Mouse (Mus musculus): ENCODE data around the gene Fubp1. TPM values are rescaled to one million over a fixed set of nuclear protein-coding genes. Genes with fewer than 3 reads are reported as not detected.

Gene Fubp1
- polyA plus RNA-seq, 1 experiment from 2014 or later = 332 TPM

DNA sequence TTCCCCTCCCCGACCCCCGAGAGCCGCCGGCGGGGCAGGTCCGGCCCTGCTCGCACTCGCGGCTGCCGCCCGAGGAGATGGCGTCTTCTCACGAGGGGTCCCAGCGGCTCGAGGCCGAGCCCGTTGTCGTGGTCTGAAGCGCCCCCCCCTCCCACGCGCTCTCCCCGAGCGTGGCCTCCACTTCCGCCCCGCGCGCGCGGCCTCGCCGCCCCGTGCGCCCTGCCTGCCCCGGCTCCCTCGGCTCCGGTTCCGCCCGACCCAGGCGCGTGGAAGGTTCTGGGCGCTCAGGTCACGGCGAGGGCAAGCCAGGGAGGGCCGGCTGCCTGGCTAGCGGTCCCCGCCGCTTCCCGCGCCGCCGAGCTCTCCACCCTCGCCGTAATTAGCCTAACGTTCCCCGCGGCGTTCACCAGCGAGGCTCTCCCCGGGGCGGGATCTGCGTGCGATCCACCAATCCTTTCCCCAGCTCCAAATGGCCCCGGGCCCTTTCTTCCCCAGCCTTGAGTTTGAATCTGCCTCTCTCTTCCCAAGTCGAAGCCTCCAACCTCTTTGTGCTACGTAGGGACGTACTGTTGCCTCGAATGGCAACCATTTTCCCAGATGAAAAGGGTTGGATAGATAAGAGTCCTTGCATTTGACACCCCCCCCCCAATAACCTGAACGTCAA lies 638 bp downstream of the Fubp1 start:
- WGBS = under 1% methylated on average over 59 of the region's 68 CpGs
- peak overlapping the region; percentile 99 for H3K4me3 ChIP-seq (ENCODE audit: low read length)
- H3K27ac ChIP-seq (ENCODE audit: low read depth, low read length) = peak overlapping the region; percentile 99
- no peaks in the 10 kb centered on the region for H3K27me3 ChIP-seq (ENCODE audit: control insufficient read depth, insufficient read depth, low read length)
- peaks cover 12% of the 10 kb centered on the region; the same call in 1 of the 2 replicates for H3K36me3 ChIP-seq (ENCODE audit: control insufficient read depth, insufficient read depth, low read length)
- H3K9me3 ChIP-seq (ENCODE audit: control insufficient read depth, low read length) = no peaks in the 10 kb centered on the region
- peak overlapping the region; percentile 94 for H3K4me2 ChIP-seq (replicated peaks; ENCODE audit: low read depth, low read length)
- peaks cover 18% of the 10 kb centered on the region for H3K4me1 ChIP-seq (ENCODE audit: control insufficient read depth, insufficient read depth, low read length)
- peak overlapping the region; percentile 100 for H3K9ac ChIP-seq (ENCODE audit: low read depth, low read length)
- peak; percentile 62 for ATAC-seq (ENCODE audit: low FRiP score, low TSS enrichment)

DNA sequence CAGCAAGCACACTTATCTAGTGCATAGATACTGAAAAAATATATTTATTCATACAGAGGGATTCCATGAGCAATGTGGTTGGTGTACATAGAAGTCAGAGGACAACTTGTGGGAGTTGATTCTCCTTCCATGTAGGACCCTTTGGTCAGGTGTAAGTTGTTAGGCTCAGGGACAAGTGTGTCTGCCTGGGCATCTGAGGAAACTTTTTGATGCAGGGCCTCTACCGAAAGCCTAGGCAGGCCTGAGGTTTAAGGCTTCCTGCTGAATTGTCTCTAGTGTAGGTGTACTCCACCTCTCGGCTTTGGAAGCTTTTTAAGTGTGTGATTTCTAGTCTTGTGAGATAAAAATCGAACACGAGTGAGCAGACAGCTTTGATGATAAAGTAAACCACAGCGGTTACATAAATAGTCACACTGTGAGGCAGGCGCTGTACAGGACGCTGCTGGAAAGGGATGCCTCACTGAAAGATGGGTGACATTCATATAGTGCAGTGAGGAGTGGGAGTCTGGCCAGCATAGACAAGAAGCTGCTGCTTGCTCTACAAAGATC lies 1.6 kb downstream of the Fubp1 start:
- H3K9me3 ChIP-seq (ENCODE audit: control insufficient read depth, low read length) = no peaks in the 10 kb centered on the region
- H3K27ac ChIP-seq (ENCODE audit: low read depth, low read length) = no peak overlapping the region
- H3K27me3 ChIP-seq (ENCODE audit: control insufficient read depth, insufficient read depth, low read length) = no peaks in the 10 kb centered on the region
- no peak for ATAC-seq (ENCODE audit: low FRiP score, low TSS enrichment)
- WGBS = 22% methylated on average over 7 of the region's 7 CpGs
- peak overlapping the region; percentile 99 for H3K4me3 ChIP-seq (ENCODE audit: low read length)
- H3K4me1 ChIP-seq (ENCODE audit: control insufficient read depth, insufficient read depth, low read length) = peaks cover 18% of the 10 kb centered on the region
- H3K9ac ChIP-seq (ENCODE audit: low read depth, low read length) = peak overlapping the region; percentile 100
- H3K4me2 ChIP-seq (replicated peaks; ENCODE audit: low read depth, low read length) = peak overlapping the region; percentile 94
- peaks cover 19% of the 10 kb centered on the region for H3K36me3 ChIP-seq (ENCODE audit: control insufficient read depth, insufficient read depth, low read length)

DNA sequence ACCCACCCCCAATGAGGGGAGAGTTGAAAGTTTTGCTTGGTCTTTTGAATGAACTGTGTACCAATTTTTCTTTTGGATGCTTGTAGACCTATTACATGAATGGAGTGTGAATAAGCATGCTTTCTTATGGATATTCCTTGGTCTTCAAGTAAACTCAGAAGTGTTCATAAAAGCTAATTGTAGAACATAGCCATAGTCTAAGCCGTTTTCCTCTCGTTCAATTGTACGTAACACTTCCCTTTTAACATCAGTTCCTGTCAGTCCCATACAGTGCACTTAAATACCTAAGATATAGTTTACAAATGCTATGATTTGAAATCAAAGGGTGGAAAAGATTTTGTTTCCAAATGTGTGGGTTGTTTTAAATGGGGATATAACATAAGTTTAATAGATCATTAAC lies 3.2 kb downstream of the Fubp1 start:
- peaks cover 36% of the 10 kb centered on the region for H3K36me3 ChIP-seq (ENCODE audit: control insufficient read depth, insufficient read depth, low read length)
- peak overlapping the region; percentile 94 for H3K4me2 ChIP-seq (replicated peaks; ENCODE audit: low read depth, low read length)
- H3K9me3 ChIP-seq (ENCODE audit: control insufficient read depth, low read length) = no peaks in the 10 kb centered on the region
- ATAC-seq (ENCODE audit: low FRiP score, low TSS enrichment) = no peak
- H3K27me3 ChIP-seq (ENCODE audit: control insufficient read depth, insufficient read depth, low read length) = no peaks in the 10 kb centered on the region
- H3K4me3 ChIP-seq (ENCODE audit: low read length) = peak overlapping the region; percentile 99; the same call in 1 of the 2 replicates
- peaks cover 18% of the 10 kb centered on the region for H3K4me1 ChIP-seq (ENCODE audit: control insufficient read depth, insufficient read depth, low read length)
- WGBS = 48% methylated on average over 3 of the region's 3 CpGs
- no peak overlapping the region; the same call in 1 of the 2 replicates for H3K9ac ChIP-seq (ENCODE audit: low read depth, low read length)
- H3K27ac ChIP-seq (ENCODE audit: low read depth, low read length) = no peak overlapping the region

DNA sequence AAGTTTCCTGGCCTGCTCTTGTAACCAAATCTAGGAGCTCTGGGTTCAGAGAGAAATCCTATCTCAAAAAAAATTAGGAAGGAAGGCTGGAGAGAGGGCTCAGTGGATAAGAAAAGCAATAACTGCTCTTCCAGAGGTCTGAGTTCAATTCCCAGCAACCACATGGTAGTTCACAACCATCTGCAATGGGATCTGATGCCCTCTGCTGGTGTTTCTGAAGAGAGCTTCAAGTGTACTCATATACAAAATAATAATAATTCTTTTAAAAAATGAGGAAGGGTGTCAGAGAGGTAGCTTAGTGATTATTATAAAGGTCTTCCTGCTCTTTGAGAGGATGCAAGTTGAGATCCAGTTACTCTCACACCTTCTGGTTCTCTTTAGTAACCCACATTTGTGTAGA lies 14.7 kb downstream of the Fubp1 start:
- Histone ChIP-seq H3K4me3 (ENCODE audit: low read length) (no peak overlapping the region), H3K4me2 (replicated peaks; ENCODE audit: low read depth, low read length) (no peak overlapping the region), H3K27me3 (ENCODE audit: control insufficient read depth, insufficient read depth, low read length) (no peaks in the 10 kb centered on the region), H3K36me3 (ENCODE audit: control insufficient read depth, insufficient read depth, low read length) (peaks cover 94% of the 10 kb centered on the region), H3K27ac (ENCODE audit: low read depth, low read length) (no peak overlapping the region), H3K4me1 (ENCODE audit: control insufficient read depth, insufficient read depth, low read length) (no peaks in the 10 kb centered on the region), H3K9ac (ENCODE audit: low read depth, low read length) (no peak overlapping the region), H3K9me3 (ENCODE audit: control insufficient read depth, low read length) (no peaks in the 10 kb centered on the region)
- no peak for ATAC-seq (ENCODE audit: low FRiP score, low TSS enrichment)

DNA sequence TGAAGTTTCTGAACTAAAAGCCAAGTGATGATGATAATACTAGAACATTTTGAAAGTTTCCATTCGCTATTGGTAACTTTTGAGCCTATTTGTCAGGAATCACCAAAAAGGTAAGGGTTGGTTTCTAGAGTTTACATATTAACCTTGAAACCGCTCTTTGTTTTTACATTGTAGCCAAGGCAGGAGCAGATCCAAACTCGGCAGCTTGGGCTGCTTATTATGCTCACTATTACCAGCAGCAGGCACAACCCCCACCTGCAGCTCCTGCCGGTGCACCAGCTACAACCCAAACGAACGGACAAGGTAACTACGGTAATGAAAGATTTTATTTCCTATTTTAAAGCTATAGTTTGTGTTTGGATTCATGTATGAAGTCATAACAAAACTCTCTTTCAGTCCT lies 15.7 kb downstream of the Fubp1 start:
- no peak for ATAC-seq (ENCODE audit: low FRiP score, low TSS enrichment)
- no peaks in the 10 kb centered on the region for H3K9me3 ChIP-seq (ENCODE audit: control insufficient read depth, low read length)
- H3K4me2 ChIP-seq (replicated peaks; ENCODE audit: low read depth, low read length) = no peak overlapping the region
- no peak overlapping the region for H3K4me3 ChIP-seq (ENCODE audit: low read length)
- H3K4me1 ChIP-seq (ENCODE audit: control insufficient read depth, insufficient read depth, low read length) = no peaks in the 10 kb centered on the region
- H3K27ac ChIP-seq (ENCODE audit: low read depth, low read length) = no peak overlapping the region
- H3K27me3 ChIP-seq (ENCODE audit: control insufficient read depth, insufficient read depth, low read length) = no peaks in the 10 kb centered on the region
- H3K9ac ChIP-seq (ENCODE audit: low read depth, low read length) = no peak overlapping the region
- H3K36me3 ChIP-seq (ENCODE audit: control insufficient read depth, insufficient read depth, low read length) = peaks cover 93% of the 10 kb centered on the region
- 90% methylated on average over 7 of the region's 7 CpGs for WGBS

DNA sequence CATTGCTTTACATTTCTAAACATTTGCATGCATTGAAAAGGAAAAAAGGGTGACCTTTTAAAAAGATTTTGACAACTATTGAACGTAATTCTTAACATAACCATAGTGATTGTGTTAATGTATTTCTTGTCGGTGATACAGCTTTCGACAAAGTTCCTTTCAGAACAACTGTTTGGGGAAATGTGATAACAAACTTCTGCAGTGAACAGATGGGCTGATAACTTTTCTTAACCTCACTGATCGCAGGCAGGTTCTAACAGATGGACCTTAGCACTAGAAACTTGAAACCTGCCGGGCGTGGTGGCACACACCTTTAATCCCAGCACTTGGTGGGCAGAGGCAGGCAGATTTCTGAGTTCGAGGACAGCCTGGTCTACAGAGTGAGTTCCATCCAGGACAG lies 18.6 kb downstream of the Fubp1 start:
- 94% methylated on average over 7 of the region's 7 CpGs for WGBS
- Histone ChIP-seq H3K9ac (ENCODE audit: low read depth, low read length) (no peak overlapping the region), H3K9me3 (ENCODE audit: control insufficient read depth, low read length) (no peaks in the 10 kb centered on the region), H3K4me3 (ENCODE audit: low read length) (no peak overlapping the region), H3K4me2 (replicated peaks; ENCODE audit: low read depth, low read length) (no peak overlapping the region), H3K36me3 (ENCODE audit: control insufficient read depth, insufficient read depth, low read length) (peaks cover 91% of the 10 kb centered on the region), H3K4me1 (ENCODE audit: control insufficient read depth, insufficient read depth, low read length) (no peaks in the 10 kb centered on the region), H3K27ac (ENCODE audit: low read depth, low read length) (no peak overlapping the region), H3K27me3 (ENCODE audit: control insufficient read depth, insufficient read depth, low read length) (no peaks in the 10 kb centered on the region)
- ATAC-seq (ENCODE audit: low FRiP score, low TSS enrichment) = no peak

DNA sequence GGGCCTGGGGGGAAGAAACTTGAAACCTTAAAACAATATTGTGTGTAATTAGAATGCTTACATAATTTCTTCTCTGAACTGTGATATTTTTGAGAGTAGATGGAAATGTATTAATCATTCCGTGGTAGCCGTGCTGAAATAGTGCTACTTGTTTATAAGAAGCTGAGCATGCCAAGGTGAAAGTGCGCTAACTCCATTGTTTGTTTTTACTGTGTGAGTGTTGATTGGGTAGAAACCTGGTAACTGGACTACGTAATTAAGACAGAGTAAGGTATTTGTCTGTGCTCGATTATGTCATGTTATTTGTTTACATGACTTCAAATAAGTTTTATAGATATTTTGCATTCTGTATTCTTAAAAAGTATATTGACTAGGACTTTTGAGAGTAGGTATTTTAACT lies 19.0 kb downstream of the Fubp1 start:
- H3K9me3 ChIP-seq (ENCODE audit: control insufficient read depth, low read length) = no peaks in the 10 kb centered on the region
- H3K4me3 ChIP-seq (ENCODE audit: low read length) = no peak overlapping the region
- H3K27ac ChIP-seq (ENCODE audit: low read depth, low read length) = no peak overlapping the region
- no peaks in the 10 kb centered on the region for H3K27me3 ChIP-seq (ENCODE audit: control insufficient read depth, insufficient read depth, low read length)
- peaks cover 91% of the 10 kb centered on the region for H3K36me3 ChIP-seq (ENCODE audit: control insufficient read depth, insufficient read depth, low read length)
- H3K4me1 ChIP-seq (ENCODE audit: control insufficient read depth, insufficient read depth, low read length) = no peaks in the 10 kb centered on the region
- ATAC-seq (ENCODE audit: low FRiP score, low TSS enrichment) = no peak
- no peak overlapping the region for H3K4me2 ChIP-seq (replicated peaks; ENCODE audit: low read depth, low read length)
- H3K9ac ChIP-seq (ENCODE audit: low read depth, low read length) = no peak overlapping the region
- WGBS = 94% methylated on average over 5 of the region's 5 CpGs

DNA sequence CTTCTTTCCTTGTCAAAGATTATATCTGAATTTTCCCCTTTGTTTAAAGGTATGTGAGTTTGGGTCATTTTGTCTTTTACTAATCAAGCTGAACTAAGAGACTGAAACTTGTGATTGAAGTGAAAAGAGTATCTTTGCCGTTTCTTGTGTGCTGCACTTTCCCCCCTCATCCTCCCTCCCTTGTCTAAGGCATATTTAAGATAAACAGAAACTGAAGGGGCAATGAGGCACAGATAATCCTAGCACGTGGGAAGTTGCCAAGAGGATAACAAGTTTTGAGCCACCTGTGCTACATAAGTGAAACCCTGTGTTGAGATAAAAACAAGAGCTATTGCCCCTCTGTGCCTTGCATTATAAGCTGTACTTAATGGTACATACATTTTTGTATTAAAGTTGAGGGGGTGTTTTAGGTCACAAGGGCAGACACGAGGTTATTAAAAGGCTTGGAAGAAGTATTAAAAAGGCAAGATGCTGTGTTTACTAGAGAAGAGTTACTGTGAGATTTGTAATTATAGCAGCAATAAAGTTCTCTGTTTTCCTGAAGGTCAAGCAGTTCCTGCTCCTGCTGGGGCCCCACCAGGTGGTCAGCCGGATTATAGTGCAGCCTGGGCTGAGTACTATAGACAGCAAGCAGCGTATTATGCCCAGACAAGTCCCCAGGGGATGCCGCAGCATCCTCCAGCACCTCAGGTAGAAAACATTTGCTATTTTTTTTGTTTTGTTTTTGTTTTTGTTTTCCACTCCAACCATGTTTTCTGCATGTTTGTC lies 21.3 kb downstream of the Fubp1 start:
- Histone ChIP-seq H3K4me2 (replicated peaks; ENCODE audit: low read depth, low read length) (no peak overlapping the region), H3K4me1 (ENCODE audit: control insufficient read depth, insufficient read depth, low read length) (no peaks in the 10 kb centered on the region), H3K9ac (ENCODE audit: low read depth, low read length) (no peak overlapping the region), H3K27ac (ENCODE audit: low read depth, low read length) (no peak overlapping the region), H3K36me3 (ENCODE audit: control insufficient read depth, insufficient read depth, low read length) (peaks cover 81% of the 10 kb centered on the region), H3K27me3 (ENCODE audit: control insufficient read depth, insufficient read depth, low read length) (no peaks in the 10 kb centered on the region), H3K4me3 (ENCODE audit: low read length) (no peak overlapping the region), H3K9me3 (ENCODE audit: control insufficient read depth, low read length) (no peaks in the 10 kb centered on the region)
- ATAC-seq (ENCODE audit: low FRiP score, low TSS enrichment) = no peak
- 68% methylated on average over 6 of the region's 6 CpGs for WGBS

DNA sequence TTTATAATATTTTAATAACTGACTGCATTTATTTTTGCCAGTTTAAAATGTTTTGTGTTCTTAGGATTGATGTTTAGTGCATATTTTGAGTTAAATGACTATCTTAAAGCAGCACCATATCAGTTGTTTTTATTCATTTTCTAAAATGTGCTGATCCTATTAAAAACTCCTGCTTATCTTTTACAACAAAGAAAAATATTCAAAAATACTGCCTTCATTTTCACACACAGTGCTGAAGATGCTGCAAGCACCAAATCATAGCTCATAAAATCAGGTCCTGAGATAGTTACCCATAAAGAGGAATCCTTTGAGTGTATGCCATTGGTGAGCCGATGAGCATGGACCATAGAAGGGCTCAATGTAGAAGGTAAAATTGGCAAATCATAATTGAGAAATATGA lies 25.0 kb downstream of the Fubp1 start:
- WGBS = 96% methylated on average over 1 of the region's 1 CpGs
- H3K4me1 ChIP-seq (ENCODE audit: control insufficient read depth, insufficient read depth, low read length) = no peaks in the 10 kb centered on the region
- H3K27me3 ChIP-seq (ENCODE audit: control insufficient read depth, insufficient read depth, low read length) = no peaks in the 10 kb centered on the region
- H3K4me3 ChIP-seq (ENCODE audit: low read length) = no peak overlapping the region
- H3K27ac ChIP-seq (ENCODE audit: low read depth, low read length) = no peak overlapping the region
- H3K9ac ChIP-seq (ENCODE audit: low read depth, low read length) = no peak overlapping the region
- H3K9me3 ChIP-seq (ENCODE audit: control insufficient read depth, low read length) = no peaks in the 10 kb centered on the region
- ATAC-seq (ENCODE audit: low FRiP score, low TSS enrichment) = no peak
- H3K36me3 ChIP-seq (ENCODE audit: control insufficient read depth, insufficient read depth, low read length) = peaks cover 76% of the 10 kb centered on the region
- no peak overlapping the region for H3K4me2 ChIP-seq (replicated peaks; ENCODE audit: low read depth, low read length)
